Mouse (Mus musculus): ENCODE measurements around the gene Pla2g1b. TPM values are rescaled to one million over a fixed set of nuclear protein-coding genes. Genes with fewer than 3 reads are reported as not detected.

Pla2g1b gene
- total RNA-seq, 4 experiments from 2014 or later, result not detected

DNA sequence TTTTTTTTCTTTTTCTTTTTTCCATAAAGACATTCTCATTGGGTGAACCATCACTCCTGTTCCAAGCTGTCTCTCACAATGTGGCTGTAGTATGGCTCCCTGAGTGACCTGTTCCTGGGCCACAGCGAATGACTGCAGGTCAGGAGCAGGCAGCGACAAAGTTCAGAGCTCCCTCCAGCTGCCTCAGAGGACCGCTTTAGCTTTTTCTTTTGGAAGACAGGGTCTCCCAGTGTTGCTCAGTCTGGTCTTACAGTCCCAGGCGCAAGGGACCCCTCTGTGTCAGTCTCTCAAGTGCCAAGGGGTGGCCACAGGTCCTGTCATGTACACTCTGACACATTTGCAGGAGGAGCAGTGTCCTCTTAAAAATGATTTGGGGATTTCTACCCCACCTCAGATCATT is 56.5 kb downstream of the Pla2g1b start:
- no peak for DNase-seq (ENCODE audit: low spot score in 2 of 2)

DNA sequence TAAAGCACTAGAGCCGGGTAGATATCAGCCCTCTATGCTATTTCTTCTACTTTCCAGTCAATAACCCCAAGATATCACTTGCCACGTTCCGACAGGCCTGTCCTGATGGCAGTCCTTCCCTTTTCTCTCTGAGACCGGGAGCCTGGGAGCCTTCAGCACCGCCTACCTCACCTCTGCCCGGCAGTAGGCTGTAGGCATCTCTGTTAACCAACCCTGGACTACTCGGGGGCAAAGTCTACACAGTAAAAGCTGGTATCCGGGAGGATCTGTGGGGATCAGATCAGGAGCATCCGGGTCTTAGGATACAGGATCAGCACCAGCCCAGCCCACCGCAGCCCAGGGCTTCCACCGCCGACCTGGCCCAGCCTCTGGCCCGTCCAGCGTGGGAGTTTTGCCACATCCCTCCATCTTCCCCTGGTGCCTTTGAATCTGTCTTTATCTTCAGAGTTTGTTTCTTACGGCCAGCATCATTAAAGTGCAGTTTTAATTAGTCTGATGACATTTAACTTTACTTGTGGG is 57.0 kb downstream of the Pla2g1b start:
- DNase-seq (ENCODE audit: low spot score in 2 of 2), result no peak

DNA sequence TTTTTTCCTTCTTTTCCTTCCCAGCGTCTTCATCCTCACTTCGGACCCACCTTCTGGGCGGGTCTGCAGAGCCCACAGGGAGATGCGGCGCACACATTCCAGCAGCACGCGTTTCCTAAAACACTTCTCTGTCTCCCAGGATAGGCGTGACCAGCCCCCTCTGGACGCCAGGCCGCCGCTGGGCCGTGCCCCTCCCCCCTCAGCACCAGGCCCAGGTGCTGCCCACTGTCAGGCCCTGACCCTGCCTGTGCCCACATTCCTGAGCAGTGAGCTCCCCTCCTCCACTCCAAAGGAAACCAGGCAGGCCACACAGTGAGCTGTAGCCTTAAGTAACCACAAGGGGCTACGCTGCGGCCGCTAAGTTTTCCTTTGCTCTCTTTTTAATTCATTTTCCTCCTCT is 57.9 kb downstream of the Pla2g1b start:
- no peak for DNase-seq (ENCODE audit: low spot score in 2 of 2)

Other genes with a start within 250 kb of the Pla2g1b start
- 10 to 100 TPM; 27.3 to 40.7 (median 38.0) TPM for gene Pop5, start 230.4 kb upstream of the Pla2g1b start, total RNA-seq (2022)
- gene Rnf10, start 193.4 kb upstream of the Pla2g1b start, total RNA-seq (2022), result 100 to 1,000 TPM; 304 to 367 (median 342) TPM
- gene Coq5, start 186.6 kb upstream of the Pla2g1b start, total RNA-seq (2022), result 10 to 100 TPM; 73.1 to 89.5 (median 82.1) TPM
- 10 to 100 TPM; 37.7 to 68.0 (median 49.9) TPM for gene Dynll1, start 165.3 kb upstream of the Pla2g1b start, total RNA-seq (2022)
- gene Srsf9, start 139.1 kb upstream of the Pla2g1b start, total RNA-seq (2022), result 10 to 100 TPM in 3 of 4 experiments, 1 to 10 TPM in 1; 8.6 to 13.1 (median 11.5) TPM
- 10 to 100 TPM; 22.8 to 25.6 (median 24.4) TPM for gene Gatc, start 125.1 kb upstream of the Pla2g1b start, total RNA-seq (2022)
- 10 to 100 TPM; 18.9 to 23.7 (median 20.1) TPM for gene Triap1, start 125.0 kb upstream of the Pla2g1b start, total RNA-seq (2022)
- 10 to 100 TPM; 35.3 to 49.8 (median 42.5) TPM for gene Cox6a1, start 117.3 kb upstream of the Pla2g1b start, total RNA-seq (2022)
- gene Msi1, start 36.7 kb upstream of the Pla2g1b start, total RNA-seq (2022), result under 1 TPM in 2 of 4 experiments, not detected in 2; 0.19 to 0.27 TPM
- 10 to 100 TPM in 1 of 4 experiments, 1 to 10 TPM in 3; 7.2 to 13.5 (median 9.4) TPM for gene Sirt4, start 18.5 kb downstream of the Pla2g1b start, total RNA-seq (2022)
- gene Pxn, start 40.4 kb downstream of the Pla2g1b start, total RNA-seq (2022), result 10 to 100 TPM; 76.0 to 89.9 (median 78.1) TPM
- gene Rplp0, start 93.2 kb downstream of the Pla2g1b start, total RNA-seq (2022), result 100 to 1,000 TPM; 566 to 724 (median 629) TPM
- gene Gcn1l1, start 99.0 kb downstream of the Pla2g1b start, total RNA-seq (2022), result 10 to 100 TPM; 28.1 to 31.2 (median 30.6) TPM
- 10 to 100 TPM; 42.1 to 49.6 (median 44.0) TPM for gene Rab35, start 165.6 kb downstream of the Pla2g1b start, total RNA-seq (2022)

Data from gastrocnemius, adult 8-10 months (tissue).